Mouse (Mus musculus): Measurements from ENCODE around the gene Tom1l2. TPM values are rescaled to one million over a fixed set of nuclear protein-coding genes. Genes with fewer than 3 reads are reported as not detected.

Tom1l2 gene
- polyA plus RNA-seq, 1 experiment = 95.2 TPM

GRCm38 (mm10) chr11:60225874-60226273, 126.8 kb downstream of the Tom1l2 start:
- Histone ChIP-seq H3K36me3 (ENCODE audit: control insufficient read depth, insufficient read depth, low read length) (no peaks in the 10 kb centered on the region), H3K4me1 (ENCODE audit: control insufficient read depth, insufficient read depth, low read length) (no peaks in the 10 kb centered on the region; the same call in 1 of the 2 replicates), H3K27ac (ENCODE audit: insufficient read depth, low read depth, low read length) (no peak overlapping the region), H3K27me3 (replicated peaks; ENCODE audit: control insufficient read depth, insufficient read depth, low read length) (no peaks in the 10 kb centered on the region), H3K4me3 (ENCODE audit: insufficient read depth, low read depth, low read length) (no peak overlapping the region)
- DNase-seq = no peak
- WGBS = 84% methylated on average over 1 of the region's 1 CpGs
- TF ChIP-seq CTCF (conservative IDR thresholded peaks at IDR 0.05; ENCODE audit: insufficient read depth, insufficient read length, low read depth, low read length) = no peak
- TF ChIP-seq POLR2A (IDR thresholded peaks at IDR 0.05; ENCODE audit: low read depth, low read length) = no peak

GRCm38 (mm10) chr11:60224676-60225075, 128.0 kb downstream of the Tom1l2 start:
- Histone ChIP-seq H3K27ac (ENCODE audit: insufficient read depth, low read depth, low read length) (no peak overlapping the region), H3K4me3 (ENCODE audit: insufficient read depth, low read depth, low read length) (no peak overlapping the region), H3K36me3 (ENCODE audit: control insufficient read depth, insufficient read depth, low read length) (no peaks in the 10 kb centered on the region), H3K27me3 (replicated peaks; ENCODE audit: control insufficient read depth, insufficient read depth, low read length) (no peaks in the 10 kb centered on the region), H3K4me1 (ENCODE audit: control insufficient read depth, insufficient read depth, low read length) (peaks cover under 1% of the 10 kb centered on the region)
- DNase-seq = peak; percentile 58
- TF ChIP-seq POLR2A (IDR thresholded peaks at IDR 0.05; ENCODE audit: low read depth, low read length) = no peak
- TF ChIP-seq CTCF (conservative IDR thresholded peaks at IDR 0.05; ENCODE audit: insufficient read depth, insufficient read length, low read depth, low read length) = 0 out of 2 replicates have a peak, but pooled peaks have one; percentile 12
- 57% methylated on average over 4 of the region's 4 CpGs for WGBS

- H3K4me1 ChIP-seq (ENCODE audit: control insufficient read depth, insufficient read depth, low read length) = peaks cover 6% of the 10 kb centered on the region
- H3K27me3 ChIP-seq (replicated peaks; ENCODE audit: control insufficient read depth, insufficient read depth, low read length) = no peaks in the 10 kb centered on the region
- peak within 1 kb of the TSS; percentile 48 for H3K4me3 ChIP-seq (ENCODE audit: insufficient read depth, low read depth, low read length)
- H3K36me3 ChIP-seq (ENCODE audit: control insufficient read depth, insufficient read depth, low read length) = no peaks in the 10 kb centered on the region
- WGBS = 5% methylated on average over 46 of the region's 46 CpGs
- TF ChIP-seq CTCF (conservative IDR thresholded peaks at IDR 0.05; ENCODE audit: insufficient read depth, insufficient read length, low read depth, low read length) = peak; percentile 26; the same call in 1 of the 2 replicates
- no peak for TF ChIP-seq POLR2A (IDR thresholded peaks at IDR 0.05; ENCODE audit: low read depth, low read length)
- 0 out of 2 replicates have a peak within 1 kb of the TSS, but pooled peaks have one; percentile 2 for H3K27ac ChIP-seq (ENCODE audit: insufficient read depth, low read depth, low read length)
- DNase-seq = peak; percentile 89
Observed at GRCm38 (mm10) chr11:60222469-60223236, 130.1 kb downstream of the Tom1l2 start, which contains the start of gene Srebf1. Gene Srebf1 (minus strand): TSS chr11:60222581.

DNA sequence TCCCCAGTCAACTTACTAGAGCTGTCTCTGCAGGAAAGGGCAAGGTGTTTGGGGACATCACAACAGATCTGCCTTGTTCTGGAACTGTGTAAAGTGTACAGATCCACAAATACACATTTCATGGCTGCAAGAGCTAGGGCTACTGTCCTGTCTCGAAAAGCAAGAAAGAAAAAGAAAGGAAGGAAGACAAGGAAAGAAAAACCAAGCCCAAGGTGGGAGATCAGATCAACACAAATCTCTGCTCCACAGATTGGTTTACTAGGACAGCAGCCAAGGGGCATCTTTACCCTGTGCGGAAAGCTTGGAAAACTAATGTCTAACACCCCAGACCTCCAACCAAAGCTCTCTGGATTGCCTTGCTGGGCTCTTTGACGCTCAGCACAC, 130.6 kb downstream of the Tom1l2 start:
- DNase-seq = no peak
- Histone ChIP-seq H3K4me1 (ENCODE audit: control insufficient read depth, insufficient read depth, low read length) (peaks cover 6% of the 10 kb centered on the region), H3K27me3 (replicated peaks; ENCODE audit: control insufficient read depth, insufficient read depth, low read length) (no peaks in the 10 kb centered on the region), H3K36me3 (ENCODE audit: control insufficient read depth, insufficient read depth, low read length) (no peaks in the 10 kb centered on the region), H3K4me3 (ENCODE audit: insufficient read depth, low read depth, low read length) (no peak overlapping the region), H3K27ac (ENCODE audit: insufficient read depth, low read depth, low read length) (no peak overlapping the region)
- WGBS = 63% methylated on average over 3 of the region's 3 CpGs
- no peak for TF ChIP-seq POLR2A (IDR thresholded peaks at IDR 0.05; ENCODE audit: low read depth, low read length)
- TF ChIP-seq CTCF (conservative IDR thresholded peaks at IDR 0.05; ENCODE audit: insufficient read depth, insufficient read length, low read depth, low read length) = no peak

GRCm38 (mm10) chr11:60221425-60221824, 131.3 kb downstream of the Tom1l2 start:
- no peaks in the 10 kb centered on the region for H3K27me3 ChIP-seq (replicated peaks; ENCODE audit: control insufficient read depth, insufficient read depth, low read length)
- H3K36me3 ChIP-seq (ENCODE audit: control insufficient read depth, insufficient read depth, low read length) = no peaks in the 10 kb centered on the region
- H3K27ac ChIP-seq (ENCODE audit: insufficient read depth, low read depth, low read length) = no peak overlapping the region
- no peak for TF ChIP-seq POLR2A (IDR thresholded peaks at IDR 0.05; ENCODE audit: low read depth, low read length)
- no peak for TF ChIP-seq CTCF (conservative IDR thresholded peaks at IDR 0.05; ENCODE audit: insufficient read depth, insufficient read length, low read depth, low read length)
- WGBS = 93% methylated on average over 6 of the region's 6 CpGs
- no peak for DNase-seq
- no peak overlapping the region for H3K4me3 ChIP-seq (ENCODE audit: insufficient read depth, low read depth, low read length)
- H3K4me1 ChIP-seq (ENCODE audit: control insufficient read depth, insufficient read depth, low read length) = peaks cover 6% of the 10 kb centered on the region

DNA sequence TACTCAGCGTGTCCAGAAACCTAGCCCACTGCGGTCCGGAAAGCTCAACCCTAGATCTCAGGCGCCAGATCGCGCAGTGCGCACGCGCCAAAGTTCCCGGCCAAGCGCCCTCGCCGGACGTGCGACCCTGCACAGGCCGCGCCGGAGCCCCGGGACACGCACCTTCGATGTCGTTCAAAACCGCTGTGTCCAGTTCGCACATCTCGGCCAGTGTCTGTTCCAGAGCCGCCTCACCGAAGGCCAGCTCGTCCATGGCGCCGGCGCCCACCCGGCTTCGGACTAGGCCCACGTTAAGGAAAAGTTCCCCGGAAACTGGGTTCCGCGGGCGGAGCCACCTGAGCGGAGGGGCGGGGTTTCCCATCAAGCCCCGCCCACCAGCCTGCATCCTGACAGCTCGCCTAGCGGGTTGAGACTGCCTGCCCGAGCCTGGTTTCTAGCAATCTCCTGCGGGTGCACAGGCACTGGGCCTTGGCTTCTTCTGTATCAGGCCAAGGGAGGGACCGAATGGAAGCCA, 132.4 kb downstream of the Tom1l2 start:
- WGBS = 1% methylated on average over 46 of the region's 46 CpGs
- Histone ChIP-seq H3K36me3 (ENCODE audit: control insufficient read depth, insufficient read depth, low read length) (no peaks in the 10 kb centered on the region), H3K27me3 (replicated peaks; ENCODE audit: control insufficient read depth, insufficient read depth, low read length) (no peaks in the 10 kb centered on the region), H3K4me3 (ENCODE audit: insufficient read depth, low read depth, low read length) (peak overlapping the region; percentile 93), H3K27ac (ENCODE audit: insufficient read depth, low read depth, low read length) (peak overlapping the region; percentile 98), H3K4me1 (ENCODE audit: control insufficient read depth, insufficient read depth, low read length) (peaks cover 6% of the 10 kb centered on the region)
- TF ChIP-seq POLR2A (IDR thresholded peaks at IDR 0.05; ENCODE audit: low read depth, low read length) = no peak
- TF ChIP-seq CTCF (conservative IDR thresholded peaks at IDR 0.05; ENCODE audit: insufficient read depth, insufficient read length, low read depth, low read length) = no peak
- DNase-seq = peak; percentile 97

GRCm38 (mm10) chr11:60219609-60220008, 133.1 kb downstream of the Tom1l2 start:
- H3K4me1 ChIP-seq (ENCODE audit: control insufficient read depth, insufficient read depth, low read length) = peaks cover 6% of the 10 kb centered on the region
- no peaks in the 10 kb centered on the region for H3K36me3 ChIP-seq (ENCODE audit: control insufficient read depth, insufficient read depth, low read length)
- no peaks in the 10 kb centered on the region for H3K27me3 ChIP-seq (replicated peaks; ENCODE audit: control insufficient read depth, insufficient read depth, low read length)
- WGBS = 21% methylated on average over 8 of the region's 8 CpGs
- DNase-seq = no peak
- H3K27ac ChIP-seq (ENCODE audit: insufficient read depth, low read depth, low read length) = peak overlapping the region; percentile 98; the same call in 1 of the 2 replicates
- H3K4me3 ChIP-seq (ENCODE audit: insufficient read depth, low read depth, low read length) = peak overlapping the region; percentile 93
- no peak for TF ChIP-seq CTCF (conservative IDR thresholded peaks at IDR 0.05; ENCODE audit: insufficient read depth, insufficient read length, low read depth, low read length)
- TF ChIP-seq POLR2A (IDR thresholded peaks at IDR 0.05; ENCODE audit: low read depth, low read length) = no peak
